Mouse (Mus musculus): ENCODE data around the gene Me3.

Gene Me3

DNA sequence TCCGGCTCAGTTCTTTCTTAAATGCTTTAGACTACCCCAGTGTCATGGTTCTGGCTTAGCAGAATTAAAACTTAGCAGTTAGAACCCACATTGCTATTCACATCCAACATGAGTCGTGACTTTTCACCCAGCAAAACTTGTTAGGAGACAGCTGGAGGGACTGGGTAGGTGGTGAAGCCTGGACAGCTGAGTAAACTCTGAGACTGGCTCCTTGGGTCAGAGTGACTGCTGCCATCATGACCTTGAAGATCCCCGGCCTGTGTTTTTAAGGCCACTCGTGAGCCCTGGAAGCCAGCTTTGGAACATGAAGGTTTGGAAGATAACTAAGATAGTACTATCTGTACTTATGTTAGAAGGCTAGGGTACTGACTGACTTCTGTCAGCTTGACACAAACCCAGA lies 35.4 kb downstream of the Me3 start:
- DNase-seq (ENCODE audit: low spot score): no peak

DNA sequence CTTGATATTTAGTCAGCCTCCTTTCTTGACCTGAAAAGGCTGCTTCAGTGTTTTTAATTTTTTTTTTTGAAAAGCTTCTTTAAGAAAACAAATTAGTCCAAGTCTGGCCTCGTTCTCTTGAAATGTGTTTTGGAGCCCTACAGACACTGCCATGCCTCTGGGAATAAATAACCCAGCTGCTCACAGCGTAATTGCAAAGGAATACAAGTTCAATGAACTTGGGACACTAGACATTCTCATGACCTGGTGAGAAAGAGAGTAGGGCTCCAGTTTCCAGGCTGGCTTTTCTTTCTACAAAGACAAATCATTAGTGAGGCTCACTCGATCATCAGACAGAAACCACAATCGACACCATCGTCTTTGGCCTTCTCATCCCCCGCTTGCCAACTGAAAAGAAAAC lies 37.3 kb downstream of the Me3 start:
- no peak for DNase-seq (ENCODE audit: low spot score)

DNA sequence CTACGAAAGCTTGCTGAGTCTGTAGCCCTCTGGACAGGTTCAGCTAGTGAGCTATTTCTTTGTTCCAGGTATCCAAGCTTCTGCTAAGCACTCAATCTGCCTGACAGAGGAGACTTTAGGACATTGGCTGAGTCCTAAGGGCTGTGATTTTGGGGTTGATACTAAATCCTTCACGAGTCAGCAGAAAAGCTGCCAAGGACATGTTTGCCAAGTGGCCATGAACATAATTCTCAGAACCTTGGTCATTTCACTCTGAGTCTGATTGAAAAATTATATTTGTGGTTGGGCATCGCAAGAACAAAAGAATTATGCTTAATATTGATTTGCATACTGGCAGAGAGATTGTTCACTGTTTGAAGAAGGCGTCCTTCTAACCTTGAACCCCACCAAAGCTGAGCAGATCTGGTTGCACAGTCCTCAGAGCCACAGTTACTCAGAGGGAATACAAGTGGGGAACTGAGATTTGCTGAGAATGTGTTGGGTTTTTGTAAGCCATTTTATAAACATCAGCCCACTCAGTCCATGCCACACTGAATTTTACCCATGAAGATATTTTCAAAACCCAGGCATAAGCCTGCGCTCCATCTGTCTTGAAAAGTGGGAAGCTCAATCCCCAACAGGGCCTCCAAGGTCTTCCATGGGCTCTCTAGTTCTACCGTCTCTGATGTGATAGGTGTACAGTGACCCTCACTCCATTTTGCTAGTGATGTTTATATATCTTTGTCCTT lies 39.1 kb downstream of the Me3 start:
- no peak for DNase-seq (ENCODE audit: low spot score)

DNA sequence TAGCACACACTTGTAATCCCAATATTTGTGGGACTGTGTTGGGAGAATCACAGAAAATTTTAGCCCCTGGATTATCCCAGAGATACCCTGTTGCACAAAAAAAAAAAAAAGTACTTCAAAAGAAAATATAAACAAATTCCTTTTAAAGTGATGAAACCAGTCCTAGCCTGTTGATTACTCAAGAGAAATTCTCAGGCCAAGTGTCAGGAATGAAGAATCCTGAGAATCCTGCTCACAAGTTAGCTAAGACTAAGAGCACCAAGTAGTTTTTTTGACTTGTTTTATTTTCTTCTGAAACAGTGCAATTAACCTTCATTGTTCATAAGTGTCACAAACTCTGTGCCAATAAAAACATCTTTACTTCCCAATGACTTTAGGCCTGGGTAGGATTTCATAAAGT lies 44.0 kb downstream of the Me3 start:
- DNase-seq (ENCODE audit: low spot score): no peak

DNA sequence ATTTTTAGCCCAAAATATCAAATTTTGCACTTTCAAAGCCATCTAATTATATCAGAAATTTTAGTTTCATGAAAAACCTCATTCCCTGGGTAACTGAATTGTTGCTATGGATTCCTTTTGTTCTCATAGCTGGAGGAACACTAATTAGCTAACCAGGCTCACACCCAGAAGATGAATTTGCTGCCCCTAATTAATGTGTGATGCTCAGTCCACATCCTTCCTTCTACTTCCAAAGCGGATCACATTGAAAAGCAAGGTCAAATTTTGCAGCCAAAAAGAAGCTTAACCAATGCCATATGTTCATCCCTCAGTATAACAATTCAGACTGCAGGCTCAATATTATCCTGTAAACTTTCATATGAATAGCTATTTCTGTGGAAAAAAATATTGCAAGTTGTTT lies 45.7 kb downstream of the Me3 start:
- no peak for DNase-seq (ENCODE audit: low spot score)

DNA sequence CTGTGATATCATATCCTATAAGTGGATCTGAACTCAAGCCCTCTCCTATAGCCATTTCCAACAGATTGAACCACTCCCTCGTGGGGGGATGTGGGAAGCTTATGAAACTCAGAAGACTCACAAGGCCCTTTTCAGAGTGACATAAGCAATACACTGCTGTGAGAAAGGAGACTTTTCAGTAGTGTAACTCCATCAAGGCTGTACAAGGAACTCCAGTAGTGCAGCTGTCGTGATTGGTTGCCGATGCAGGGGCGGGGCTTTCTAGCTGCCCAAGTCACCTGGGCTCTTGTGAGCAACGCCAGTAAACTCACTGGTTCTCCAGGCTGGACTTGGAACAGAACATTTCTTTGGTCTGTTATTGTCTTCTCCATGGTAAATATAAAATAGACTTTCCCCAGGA lies 46.5 kb downstream of the Me3 start:
- no peak for DNase-seq (ENCODE audit: low spot score)

DNA sequence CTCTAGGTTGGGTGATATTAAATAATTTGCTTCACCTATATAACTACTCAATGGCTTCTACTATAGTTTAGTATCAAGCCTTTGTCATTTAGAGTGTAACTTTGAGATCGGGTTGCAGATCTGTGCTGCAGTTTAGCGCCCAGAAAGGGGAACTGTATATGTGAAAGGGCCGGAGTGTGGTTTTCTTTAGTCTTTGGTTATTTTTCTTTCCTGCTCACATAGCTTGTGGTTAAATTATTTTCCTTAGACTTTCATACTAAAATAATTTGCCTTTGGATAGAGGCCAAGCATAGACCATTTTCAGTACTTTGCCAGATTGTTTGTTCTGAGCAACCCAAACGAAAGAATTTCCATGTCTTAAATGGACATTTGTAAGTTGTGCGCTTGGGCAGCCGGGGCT lies 46.9 kb downstream of the Me3 start:
- no peak for DNase-seq (ENCODE audit: low spot score)

DNA sequence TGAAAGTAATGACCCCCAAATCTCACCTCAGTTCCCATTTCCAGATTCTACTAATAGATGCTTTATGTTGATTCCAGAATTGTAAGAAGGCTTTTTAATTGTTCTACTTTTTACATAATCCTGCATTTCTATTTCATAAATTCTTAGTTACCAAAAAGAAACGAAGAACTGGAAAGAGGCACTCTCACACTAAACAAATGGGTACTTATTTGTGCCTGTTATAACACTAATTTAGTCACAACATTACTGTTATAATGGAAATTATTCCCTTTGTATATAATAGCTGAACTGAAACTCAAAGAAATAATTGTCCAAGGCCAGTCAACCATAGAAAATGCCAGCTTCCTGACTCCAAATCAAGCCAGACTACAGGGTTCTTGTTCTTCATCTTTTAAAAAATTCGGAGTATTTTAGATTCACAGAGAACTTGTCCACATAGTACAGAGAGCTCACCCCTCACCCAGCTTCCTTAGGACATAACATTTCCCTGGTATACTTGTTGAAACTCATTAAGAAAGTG lies 47.5 kb downstream of the Me3 start:
- no peak for DNase-seq (ENCODE audit: low spot score)

DNA sequence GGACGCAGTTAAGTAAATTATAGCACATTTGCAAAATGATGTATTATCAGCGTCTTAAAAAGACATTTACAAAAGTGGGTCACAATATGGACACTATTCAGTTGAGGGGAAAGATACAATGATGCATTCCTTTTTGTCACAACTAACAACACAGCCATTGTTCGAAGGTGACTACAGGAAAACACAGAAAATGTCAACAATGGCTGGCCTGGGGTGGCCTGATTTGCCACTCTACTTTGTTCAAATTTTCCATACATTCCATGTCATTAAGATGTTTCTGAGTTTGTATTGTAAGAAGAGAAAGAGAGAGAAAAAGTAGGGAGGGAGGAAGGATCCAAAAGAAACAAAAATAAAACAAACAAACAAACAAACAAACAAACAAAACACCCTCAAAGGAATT lies 48.7 kb downstream of the Me3 start:
- no peak for DNase-seq (ENCODE audit: low spot score)

DNA sequence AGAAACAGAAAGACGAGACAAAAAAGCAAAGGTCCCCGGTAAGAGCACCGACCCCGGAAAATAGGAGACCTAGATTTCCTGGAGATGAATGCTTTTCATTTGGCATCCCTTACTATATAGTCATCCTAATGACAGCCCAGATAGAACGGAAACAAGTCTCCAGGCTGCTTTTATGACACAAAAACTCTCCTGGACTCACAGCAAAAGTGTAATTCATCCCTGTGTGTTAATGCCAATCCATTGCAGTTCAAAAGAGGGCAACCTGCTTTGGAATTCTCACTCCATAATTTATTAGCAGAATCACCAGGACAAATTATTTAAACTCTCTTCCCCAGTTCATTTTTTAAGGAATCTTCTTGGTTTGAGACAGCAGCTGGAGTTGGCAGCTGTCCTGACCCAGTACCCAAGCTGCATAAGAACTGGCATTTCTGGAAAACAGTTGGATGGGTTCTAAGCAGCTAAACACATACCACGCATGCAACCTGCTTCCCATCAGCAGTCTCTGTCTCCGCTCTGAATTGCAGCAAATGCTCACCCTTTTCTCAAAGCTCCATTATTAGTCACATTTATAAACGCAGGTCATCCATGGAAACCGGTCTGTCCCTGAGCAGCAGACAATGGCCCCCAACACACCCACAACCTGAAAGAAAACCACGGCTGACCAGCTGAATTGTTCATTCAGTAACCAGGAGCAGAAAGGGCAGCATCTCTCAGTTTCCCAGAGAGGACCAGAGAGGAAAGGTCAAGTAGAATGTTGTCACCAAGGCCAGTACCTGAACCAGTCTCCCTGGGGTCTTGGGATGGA lies 49.7 kb downstream of the Me3 start:
- no peak for DNase-seq (ENCODE audit: low spot score)

DNA sequence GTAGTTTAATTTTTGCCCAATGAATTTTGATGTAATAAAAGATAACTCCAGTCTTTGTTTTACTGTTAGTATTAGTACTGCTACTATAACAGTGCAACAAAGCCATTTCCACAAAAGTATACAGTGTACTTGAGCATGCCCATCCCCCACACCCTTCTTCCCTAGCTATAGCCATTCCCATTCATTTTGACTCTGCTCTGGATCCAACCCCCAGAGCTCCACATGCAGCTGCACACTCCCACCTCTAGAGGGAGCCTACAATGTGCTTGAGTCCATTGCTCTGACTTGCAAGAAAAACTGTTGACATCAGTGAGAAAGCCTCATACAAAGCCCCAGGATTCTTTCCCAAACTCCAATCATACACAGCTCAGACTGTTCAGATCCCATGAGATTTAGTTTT lies 66.0 kb downstream of the Me3 start:
- no peak for DNase-seq (ENCODE audit: low spot score)

DNA sequence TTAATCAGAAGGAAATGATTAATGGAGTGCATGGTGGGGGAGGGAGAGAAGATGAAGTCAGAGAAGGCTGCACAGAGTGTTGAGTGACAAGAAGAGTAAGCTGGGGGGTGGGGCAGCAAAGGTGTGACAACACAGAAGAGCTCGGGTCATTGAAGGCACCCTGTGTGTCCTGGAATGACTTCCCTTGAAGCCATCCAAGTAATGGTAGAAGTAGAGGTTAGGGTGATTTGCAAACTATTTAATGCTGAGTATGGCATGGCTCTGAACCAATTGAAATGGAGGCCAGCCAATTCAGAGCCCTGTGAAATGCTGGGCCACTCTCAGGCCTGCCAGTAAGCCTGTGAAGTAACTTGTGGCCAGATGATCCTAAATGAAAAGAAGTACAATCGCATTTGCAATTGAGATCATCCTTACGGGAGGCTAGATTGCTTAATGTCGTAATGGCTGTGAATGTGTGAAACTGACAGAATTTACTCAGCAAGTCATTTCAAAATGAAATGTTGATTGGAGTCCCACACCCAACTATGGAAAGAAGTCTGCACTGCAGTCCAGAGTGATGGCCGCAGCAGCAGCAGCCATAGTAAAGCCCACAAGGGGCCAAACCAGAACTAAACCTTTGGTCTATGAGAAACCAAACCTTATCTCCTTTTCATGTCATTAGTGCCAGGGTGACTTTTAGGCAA lies 67.6 kb downstream of the Me3 start:
- no peak for DNase-seq (ENCODE audit: low spot score)

DNA sequence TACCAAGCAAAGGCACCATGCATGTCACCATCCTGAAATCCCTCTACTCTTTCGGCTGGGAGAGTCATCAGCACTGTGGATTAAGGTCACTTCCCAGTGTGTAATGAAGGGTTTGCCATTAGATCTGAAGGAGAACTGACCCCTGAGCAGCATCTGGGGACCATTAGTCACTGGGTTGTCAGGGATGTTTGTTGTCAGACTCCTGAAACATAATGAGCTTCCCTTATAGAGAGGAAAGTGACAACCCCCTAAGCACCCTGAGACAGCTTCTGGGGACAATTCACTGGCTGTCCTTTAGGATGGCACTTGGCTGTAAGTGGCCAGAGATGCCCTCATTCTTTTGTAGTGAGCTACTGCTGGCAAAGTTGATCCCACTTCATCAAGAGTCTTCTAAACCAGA lies 68.3 kb downstream of the Me3 start:
- no peak for DNase-seq (ENCODE audit: low spot score)

DNA sequence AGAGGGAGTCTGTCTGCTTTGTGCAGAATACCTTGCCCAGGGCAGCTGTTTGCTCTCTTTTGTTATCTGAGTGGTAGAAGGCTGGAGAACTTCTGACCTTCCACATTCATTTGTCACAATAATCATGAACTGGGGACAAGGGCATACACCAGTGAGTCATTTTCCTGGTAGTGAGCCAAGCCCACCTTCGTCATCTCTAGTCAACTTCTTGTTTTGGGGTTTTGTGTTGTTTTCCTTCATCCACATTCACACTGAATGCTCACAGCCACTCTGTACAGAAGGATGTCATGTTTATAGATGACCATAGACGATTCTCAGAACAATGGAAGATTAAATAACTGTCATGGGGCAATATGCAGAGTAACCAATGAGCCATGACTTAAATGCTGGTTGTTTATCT lies 78.6 kb downstream of the Me3 start:
- no peak for DNase-seq (ENCODE audit: low spot score)

DNA sequence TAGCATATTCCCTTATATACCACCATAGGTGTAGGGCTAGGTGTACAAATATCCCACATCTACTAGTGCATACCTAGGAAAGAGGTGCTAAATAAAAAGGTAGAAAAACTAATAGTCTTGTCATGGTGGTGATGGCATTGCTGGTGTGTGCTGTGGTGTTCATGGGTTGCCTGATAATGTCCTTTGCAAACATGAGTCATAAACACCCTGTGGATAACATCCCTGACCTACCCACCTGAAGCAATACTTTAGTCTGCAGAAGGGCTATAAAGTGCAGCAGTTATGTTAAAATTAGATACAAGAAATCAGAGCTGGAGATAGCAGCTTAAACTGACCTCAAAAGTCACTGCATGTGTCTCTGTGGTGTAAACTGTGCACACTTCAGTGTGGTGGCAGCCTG lies 80.9 kb downstream of the Me3 start:
- no peak for DNase-seq (ENCODE audit: low spot score)

DNA sequence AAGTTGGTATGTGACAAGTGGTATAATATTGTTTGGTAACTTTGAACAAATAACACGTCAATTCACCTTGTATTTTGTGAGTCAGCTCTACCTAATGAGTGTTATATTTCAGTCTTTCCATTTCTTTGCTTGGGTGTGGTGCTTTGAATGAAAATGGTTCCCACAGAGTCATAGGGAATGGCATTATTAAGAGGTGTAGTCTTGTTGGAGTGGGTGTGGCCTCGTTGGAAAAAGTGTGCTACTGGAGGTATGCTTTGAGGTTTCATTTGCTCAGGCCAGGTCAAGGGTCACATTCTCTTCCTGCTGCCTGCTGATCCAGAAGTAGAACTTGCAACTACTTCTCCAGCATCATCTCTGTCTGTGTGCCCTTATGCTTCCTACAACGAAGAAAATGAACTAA lies 84.0 kb downstream of the Me3 start:
- no peak for DNase-seq (ENCODE audit: low spot score)

DNA sequence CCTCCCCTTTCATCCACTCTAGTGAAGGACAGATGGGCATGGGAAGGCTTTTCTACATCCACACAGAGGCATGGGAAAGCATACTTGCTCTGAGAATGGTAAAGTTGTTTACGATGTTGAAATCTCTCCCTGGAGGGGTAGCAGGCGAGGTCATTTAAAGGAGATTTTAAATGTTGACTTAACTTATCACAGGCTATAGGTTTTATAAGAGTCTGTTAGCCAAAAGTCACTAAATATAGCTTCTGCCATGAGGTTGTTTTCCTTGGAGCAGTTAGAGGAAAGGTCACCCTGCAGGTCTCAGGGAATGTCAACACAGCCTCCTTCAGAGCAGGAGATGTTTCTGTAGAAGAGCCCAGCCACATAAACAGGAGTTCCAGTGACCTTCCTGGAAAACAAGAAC lies 85.3 kb downstream of the Me3 start:
- no peak for DNase-seq (ENCODE audit: low spot score)

DNA sequence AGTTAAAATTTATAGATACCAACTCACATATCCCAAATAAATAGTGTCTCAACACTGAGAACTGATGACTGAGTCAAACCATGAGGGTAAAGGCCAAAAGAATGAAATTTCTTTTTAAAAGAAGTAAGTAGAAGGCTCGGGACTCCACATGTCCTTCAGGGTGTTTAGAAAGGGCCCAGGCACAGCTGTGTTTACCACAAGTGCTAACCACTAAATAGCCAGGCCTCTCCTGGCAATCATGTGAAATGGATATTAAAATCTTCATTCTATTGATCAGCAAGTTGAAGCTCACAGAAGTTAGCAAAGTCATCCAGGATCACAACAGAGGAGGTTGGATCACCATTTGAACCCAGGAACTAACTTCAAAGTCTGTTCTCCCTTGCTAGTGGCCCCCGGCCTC lies 86.1 kb downstream of the Me3 start:
- no peak for DNase-seq (ENCODE audit: low spot score)

DNA sequence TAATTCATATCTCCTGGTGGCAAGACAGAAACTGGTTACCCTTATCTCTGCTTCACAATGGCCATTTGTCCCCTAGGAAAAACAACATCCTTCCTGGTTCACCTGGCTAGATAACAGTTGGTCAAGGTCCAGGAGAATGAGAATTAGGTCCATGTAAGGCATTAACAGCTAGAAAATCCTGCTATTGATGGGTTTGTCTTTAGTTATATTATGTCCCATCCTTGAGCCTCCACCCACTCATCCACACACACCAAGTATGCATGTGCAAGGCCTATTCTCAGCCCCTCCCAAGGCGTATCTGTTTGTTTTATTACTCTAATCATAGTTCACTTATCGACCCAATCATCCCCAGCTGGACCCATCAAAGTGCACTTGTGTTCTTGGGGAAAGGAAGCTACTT lies 88.1 kb downstream of the Me3 start:
- no peak for DNase-seq (ENCODE audit: low spot score)

DNA sequence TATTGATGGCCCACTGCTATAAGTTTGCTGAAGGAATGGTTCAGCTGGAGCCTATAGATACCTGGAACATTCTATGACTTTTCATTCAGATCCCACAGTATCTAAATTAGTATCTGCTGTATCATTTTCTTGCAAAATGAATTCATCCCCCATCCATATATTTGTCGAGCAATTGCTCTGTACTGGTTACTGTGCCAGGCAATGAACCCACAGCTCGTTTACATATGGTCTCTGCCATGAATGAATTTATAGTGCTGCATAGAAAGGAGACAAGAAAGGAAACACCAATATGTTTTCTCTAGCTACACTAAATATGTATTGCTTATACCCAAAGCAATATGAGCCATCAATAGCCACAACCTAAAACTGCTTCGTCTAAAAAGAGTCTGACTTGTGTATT lies 94.5 kb downstream of the Me3 start:
- DNase-seq (ENCODE audit: low spot score): no peak

DNA sequence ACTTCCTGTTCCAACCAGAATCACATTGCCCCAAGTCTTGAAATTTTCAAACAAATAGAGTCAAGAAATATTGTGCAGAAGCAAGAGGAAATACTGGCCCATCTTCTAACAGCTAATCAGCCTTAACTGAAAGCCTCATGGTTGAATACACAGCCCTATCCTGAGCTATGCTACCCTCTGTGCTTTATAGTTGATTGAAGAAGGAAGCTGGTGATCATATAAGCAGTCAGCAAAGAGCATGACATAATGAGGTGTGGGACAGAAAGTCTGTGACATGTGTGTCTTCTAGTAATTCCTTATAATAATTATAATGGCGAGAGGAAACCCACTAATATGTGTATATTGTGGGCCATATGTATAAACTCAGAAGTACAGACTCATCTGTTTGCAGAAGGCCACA lies 95.4 kb downstream of the Me3 start:
- no peak for DNase-seq (ENCODE audit: low spot score)

DNA sequence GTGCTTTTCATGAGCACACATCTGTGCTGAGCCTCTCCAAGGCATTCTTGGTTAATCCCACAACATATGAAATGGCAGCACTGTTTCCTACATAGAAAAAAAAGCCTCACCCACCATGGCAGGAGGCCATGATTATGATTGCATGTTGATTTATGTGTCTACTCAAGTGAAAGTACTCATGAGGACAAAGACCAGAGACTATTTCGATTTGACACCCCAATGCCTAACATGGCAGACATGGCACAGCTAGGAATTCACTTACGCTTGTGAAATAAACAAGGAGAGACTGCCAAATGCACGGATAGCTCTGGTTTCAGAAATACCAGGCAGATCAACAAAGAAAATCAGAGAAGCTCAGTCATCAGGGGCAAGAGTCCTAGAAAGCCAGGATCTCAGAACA lies 96.2 kb downstream of the Me3 start:
- DNase-seq (ENCODE audit: low spot score): no peak

DNA sequence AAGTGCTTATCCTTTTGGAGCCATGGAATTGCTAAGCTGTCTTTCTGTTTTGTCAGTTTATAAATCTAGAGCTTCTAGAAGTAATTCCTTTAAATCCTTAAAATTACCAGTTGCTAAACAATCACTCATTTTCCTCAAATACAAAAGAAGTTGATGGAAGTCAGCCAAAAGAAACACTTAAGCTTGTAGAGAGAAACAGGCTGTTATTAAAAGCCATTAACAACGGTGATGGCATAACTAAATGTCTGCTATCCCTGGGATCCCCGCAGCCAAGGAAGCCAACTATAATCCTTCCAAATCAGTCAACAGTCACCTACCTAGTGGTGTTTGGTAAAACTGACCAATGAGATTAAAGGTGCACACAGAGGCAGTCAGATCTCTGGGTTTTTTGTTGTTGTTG lies 98.3 kb downstream of the Me3 start:
- DNase-seq (ENCODE audit: low spot score): no peak
